Mouse (Mus musculus) forebrain, postnatal 0 days (tissue): ENCODE data around the gene Mpdu1. TPM values are rescaled to one million over a fixed set of nuclear protein-coding genes. Genes with fewer than 3 reads are reported as not detected.

Source experiments
- ATAC-seq: fragments of 200-750 bp; cut with Nextera tagmentation; 2 replicates; pipeline ENCODE4 v1.8.0; 2017; ENCODE audit warnings: mild to moderate bottlenecking, moderate library complexity
- DNase-seq: peaks from one replicate; pipeline ENCODE4 v3.0.0-alpha.2; 2015
- H3K27ac ChIP-seq: fragments of 300-500 bp; sonication (generic); 2 replicates; pipeline ENCODE4 v1.5.1; 2014; ENCODE audit warnings: low read depth, mild to moderate bottlenecking, antibody characterized with exemption, low read length, moderate library complexity, mixed read lengths
- H3K27me3 ChIP-seq: fragments of 300-500 bp; sonication (generic); 2 replicates; pipeline ENCODE4 v1.6.1; 2014; ENCODE audit warnings: mild to moderate bottlenecking, low read length, mixed read lengths; ENCODE audit not compliant: insufficient read depth
- H3K36me3 ChIP-seq: fragments of 300-500 bp; sonication (generic); 2 replicates; pipeline ENCODE4 v1.6.1; 2014; ENCODE audit warnings: mild to moderate bottlenecking, moderate library complexity; ENCODE audit not compliant: insufficient read depth
- H3K4me1 ChIP-seq: fragments of 300-500 bp; sonication (generic); 2 replicates; pipeline ENCODE4 v1.6.1; 2014; ENCODE audit warnings: antibody characterized with exemption; ENCODE audit not compliant: insufficient read depth
- H3K4me2 ChIP-seq: fragments of 300-500 bp; sonication (generic); 2 replicates; pipeline ENCODE4 v1.6.1; 2014; ENCODE audit warnings: low read depth, mild to moderate bottlenecking, moderate library complexity
- H3K4me3 ChIP-seq: fragments of 300-500 bp; sonication (generic); 2 replicates; pipeline ENCODE4 v1.5.1; 2014; ENCODE audit warnings: low read depth, low read length, mixed read lengths
- H3K9ac ChIP-seq: fragments of 300-500 bp; sonication (generic); 2 replicates; pipeline ENCODE4 v1.6.1; 2014; ENCODE audit warnings: mild to moderate bottlenecking
- H3K9me3 ChIP-seq: fragments of 300-500 bp; sonication (generic); 2 replicates; pipeline ENCODE4 v1.6.1; 2016; ENCODE audit warnings: low read length
- CTCF ChIP-seq: sonication (generic); IDR thresholded peaks from 2 replicates; pipeline ENCODE4 v1.5.1; 2016; ENCODE audit warnings: antibody characterized with exemption, control low read depth, low read depth
- WGBS: fragments of 180-500 bp; shearing (Covaris S2); extraction: QIAGEN DNeasy Blood & Tissue Kit; methylation state at CpG from one replicate; pipeline ENCODE4 v1.1.7; 2014; 5-methylcytosine and 5-hydroxymethylcytosine counted together
- polyA plus RNA-seq: library from polyadenylated mRNA; unstranded; fragments of >200 nt; fragmentation: Nextera tagmentation; extraction: Ambion mirVana; gene quantifications from 2 replicates; pipeline ENCODE4 v1.2.1, GENCODE M21; 2015
- total RNA-seq: library from RNA; depleted of rRNA; stranded (reverse); fragments of >200 nt; gene quantifications from 2 replicates; pipeline ENCODE4 v1.2.3, GENCODE M21; 2014

The Mpdu1 gene
- total and polyA plus RNA-seq, 2 experiments from 2014 or later = 122 to 214 TPM

- peak overlapping the region; percentile 100 for H3K4me3 ChIP-seq
- peak overlapping the region; percentile 98 for H3K27ac ChIP-seq
- H3K9me3 ChIP-seq = no peaks in the 10 kb centered on the region
- H3K4me2 ChIP-seq = peak overlapping the region; percentile 87
- H3K4me1 ChIP-seq = peaks cover 17% of the 10 kb centered on the region
- H3K36me3 ChIP-seq = peaks cover 65% of the 10 kb centered on the region
- 2% methylated on average over 41 of the region's 43 CpGs for WGBS
- no peaks in the 10 kb centered on the region for H3K27me3 ChIP-seq
- ATAC-seq (peak; percentile 3), DNase-seq (no peak)
- TF ChIP-seq CTCF = no peak
- peak overlapping the region; percentile 99 for H3K9ac ChIP-seq
Observed at GRCm38 (mm10) chr11:69671726-69672124, 9.3 kb upstream of the Mpdu1 start.

GRCm38 (mm10) chr11:69670786-69671725 is 8.6 kb upstream of the Mpdu1 start:
- Histone ChIP-seq H3K9me3 (no peaks in the 10 kb centered on the region), H3K9ac (peak overlapping the region; percentile 99), H3K4me3 (peak overlapping the region; percentile 100), H3K4me1 (peaks cover 17% of the 10 kb centered on the region), H3K27ac (peak overlapping the region; percentile 98), H3K4me2 (peak overlapping the region; percentile 87), H3K36me3 (peaks cover 65% of the 10 kb centered on the region), H3K27me3 (no peaks in the 10 kb centered on the region)
- 2% methylated on average over 60 of the region's 61 CpGs for WGBS
- TF ChIP-seq CTCF = peak; percentile 36
- DNase-seq (peak; percentile 98), ATAC-seq (peak; percentile 79)

- Histone ChIP-seq H3K4me3 (no peak overlapping the region), H3K27ac (no peak overlapping the region), H3K27me3 (no peaks in the 10 kb centered on the region), H3K4me1 (peaks cover 13% of the 10 kb centered on the region), H3K4me2 (no peak overlapping the region), H3K9ac (no peak overlapping the region), H3K9me3 (no peaks in the 10 kb centered on the region), H3K36me3 (peaks cover 62% of the 10 kb centered on the region)
- 79% methylated on average over 3 of the region's 3 CpGs for WGBS
- ATAC-seq (no peak), DNase-seq (no peak)
- no peak for TF ChIP-seq CTCF
Observed at GRCm38 (mm10) chr11:69666665-69667005, 4.2 kb upstream of the Mpdu1 start.

GRCm38 (mm10) chr11:69665961-69666664 is 3.7 kb upstream of the Mpdu1 start, which contains the start of gene Cd68:
Gene Cd68, minus strand, starts transcription at chr11:69666153.
- Histone ChIP-seq H3K9me3 (no peaks in the 10 kb centered on the region), H3K9ac (0 out of 2 replicates have a peak within 1 kb of the TSS, but pooled peaks have one; percentile 14), H3K4me3 (no peak within 1 kb of the TSS), H3K4me1 (peaks cover 16% of the 10 kb centered on the region), H3K36me3 (peaks cover 62% of the 10 kb centered on the region), H3K27me3 (no peaks in the 10 kb centered on the region), H3K4me2 (no peak within 1 kb of the TSS), H3K27ac (peak within 1 kb of the TSS; percentile 21; the same call in 1 of the 2 replicates)
- WGBS = 30% methylated on average over 7 of the region's 7 CpGs
- DNase-seq = peak; percentile 59
- no peak for ATAC-seq
- no peak for TF ChIP-seq CTCF

GRCm38 (mm10) chr11:69665457-69665960 is 3.1 kb upstream of the Mpdu1 start:
- H3K36me3 ChIP-seq = peaks cover 62% of the 10 kb centered on the region
- no peak overlapping the region for H3K4me3 ChIP-seq
- ATAC-seq = no peak
- H3K9me3 ChIP-seq = no peaks in the 10 kb centered on the region
- 75% methylated on average over 9 of the region's 9 CpGs for WGBS
- H3K27ac ChIP-seq = peak overlapping the region; percentile 21; the same call in 1 of the 2 replicates
- no peak overlapping the region for H3K9ac ChIP-seq
- no peak for DNase-seq
- H3K27me3 ChIP-seq = no peaks in the 10 kb centered on the region
- no peak for TF ChIP-seq CTCF
- H3K4me2 ChIP-seq = no peak overlapping the region
- peaks cover 15% of the 10 kb centered on the region for H3K4me1 ChIP-seq

GRCm38 (mm10) chr11:69664841-69665240 is 2.4 kb upstream of the Mpdu1 start:
- ATAC-seq = no peak
- Histone ChIP-seq H3K27me3 (no peaks in the 10 kb centered on the region), H3K9ac (no peak overlapping the region), H3K4me1 (peaks cover 8% of the 10 kb centered on the region), H3K9me3 (no peaks in the 10 kb centered on the region), H3K36me3 (peaks cover 59% of the 10 kb centered on the region), H3K4me3 (no peak overlapping the region), H3K4me2 (no peak overlapping the region), H3K27ac (no peak overlapping the region)
- TF ChIP-seq CTCF = no peak
- WGBS = 95% methylated on average over 7 of the region's 7 CpGs
- DNase-seq = no peak
